ENCODE assay signal across 11 mouse cellular contexts in genomic region chr16:23282241-23282640, GRCm38 (mm10).
"Had no signal": no experiment of that assay in that cellular context is flagged by ENCODE, and none has a peak within 500 bp of the region (broad histone marks: within the 10 kb centered on the region; RNA-seq: fewer than 3 reads in every experiment).

No protein-coding gene starts in this region.

- ATAC-seq: liver, embryonic 12.5 days had no signal

- H3K4me1 ChIP-seq: midbrain, embryonic 12.5 days had no signal

- H3K36me3 ChIP-seq: liver, embryonic 12.5 days; midbrain, embryonic 12.5 days; neural tube, embryonic 15.5 days had no signal

- DNase-seq: kidney, adult 2 months; kidney, postnatal 25 days; lung, embryonic 14.5 days; lung, postnatal 10 days; right cerebral cortex, adult 18-20 months had no signal

- H3K9ac ChIP-seq: liver, embryonic 12.5 days; lung, embryonic 14.5 days; midbrain, embryonic 12.5 days; neural tube, embryonic 15.5 days had no signal

- H3K27ac ChIP-seq: left cerebral cortex, adult 2 months; limb, embryonic 10.5 days; liver, embryonic 12.5 days; midbrain, embryonic 12.5 days; neural tube, embryonic 15.5 days; stomach, postnatal 0 days had no signal

- H3K4me3 ChIP-seq: left cerebral cortex, adult 2 months; limb, embryonic 10.5 days; liver, embryonic 12.5 days; midbrain, embryonic 12.5 days; neural tube, embryonic 15.5 days had no signal

- H3K27me3 ChIP-seq: midbrain, embryonic 12.5 days; neural tube, embryonic 15.5 days had no signal

- H3K9me3 ChIP-seq: limb, embryonic 10.5 days; liver, embryonic 12.5 days; midbrain, embryonic 12.5 days; neural tube, embryonic 15.5 days had no signal
